Mouse (Mus musculus) heart, embryonic 16.5 days (tissue): ENCODE measurements around the gene Islr2. TPM values are rescaled to one million over a fixed set of nuclear protein-coding genes. Genes with fewer than 3 reads are reported as not detected.

Experiments
- ATAC-seq: fragments of 200-750 bp; cut with Nextera tagmentation; replicated peaks from 2 replicates; pipeline ENCODE4 v1.8.0; 2017; ENCODE audit warnings: moderate number of reproducible peaks; ENCODE audit not compliant: insufficient read depth, low FRiP score; ENCODE audit errors: extremely low read depth
- H3K27ac ChIP-seq: fragments of 300-500 bp; sonication (generic); 2 replicates; pipeline ENCODE4 v1.5.1; 2014; ENCODE audit warnings: mild to moderate bottlenecking, low read length, control low read depth, moderate library complexity
- H3K27me3 ChIP-seq: fragments of 300-500 bp; sonication (generic); 2 replicates; pipeline ENCODE4 v1.6.1; 2014; ENCODE audit warnings: low read length, mixed read lengths; ENCODE audit not compliant: control insufficient read depth, insufficient read depth
- H3K36me3 ChIP-seq: fragments of 300-500 bp; sonication (generic); 2 replicates; pipeline ENCODE4 v1.6.1; 2014; ENCODE audit not compliant: control insufficient read depth, insufficient read depth
- H3K4me1 ChIP-seq: fragments of 300-500 bp; sonication (generic); 2 replicates; pipeline ENCODE4 v1.6.1; 2014; ENCODE audit warnings: low read length, mixed read lengths; ENCODE audit not compliant: control insufficient read depth, insufficient read depth
- H3K4me2 ChIP-seq: fragments of 300-500 bp; sonication (generic); 2 replicates; pipeline ENCODE4 v1.6.1; 2014; ENCODE audit warnings: low read depth, mild to moderate bottlenecking, control low read depth, low read length
- H3K4me3 ChIP-seq: fragments of 300-500 bp; sonication (generic); 2 replicates; pipeline ENCODE4 v1.5.1; 2014; ENCODE audit warnings: mild to moderate bottlenecking, control low read depth, low read length
- H3K9ac ChIP-seq: fragments of 300-500 bp; sonication (generic); 2 replicates; pipeline ENCODE4 v1.6.1; 2014; ENCODE audit warnings: low read length, control low read depth
- H3K9me3 ChIP-seq: fragments of 300-500 bp; sonication (generic); replicated peaks from 2 replicates; pipeline ENCODE4 v1.6.1; 2016; ENCODE audit warnings: low read length; ENCODE audit not compliant: control insufficient read depth
- WGBS: fragments of 180-500 bp; shearing (Covaris S2); extraction: QIAGEN DNeasy Blood & Tissue Kit; methylation state at CpG from one replicate; pipeline ENCODE4 v1.1.7; 2014; 5-methylcytosine and 5-hydroxymethylcytosine counted together
- microRNA-seq: library from miRNA; unstranded; fragments of <30 nt; microRNA quantifications from one replicate; pipeline ENCODE4, GENCODE M21; 2017
- polyA plus RNA-seq: library from polyadenylated mRNA; unstranded; fragments of >200 nt; fragmentation: Nextera tagmentation; extraction: Ambion mirVana; gene quantifications from 2 replicates; pipeline ENCODE4 v1.2.1, GENCODE M21; 2015

Islr2 gene
- polyA plus RNA-seq, 1 experiment from 2014 or later = 0.22 TPM

- peaks cover 12% of the 10 kb centered on the region for H3K4me1 ChIP-seq
- no peaks in the 10 kb centered on the region for H3K9me3 ChIP-seq
- 70% methylated on average over 4 of the region's 4 CpGs for WGBS
- no peak for ATAC-seq
- H3K36me3 ChIP-seq = no peaks in the 10 kb centered on the region
- no peak overlapping the region for H3K27ac ChIP-seq
- H3K4me3 ChIP-seq = no peak overlapping the region
- peaks cover 4% of the 10 kb centered on the region for H3K27me3 ChIP-seq
- no peak overlapping the region for H3K4me2 ChIP-seq
- no peak overlapping the region for H3K9ac ChIP-seq
Observed at GRCm38 (mm10) chr9:58150733-58151361, 53.3 kb downstream of the Islr2 start.

GRCm38 (mm10) chr9:58148806-58149205 lies 55.3 kb downstream of the Islr2 start:
- Histone ChIP-seq H3K36me3 (no peaks in the 10 kb centered on the region), H3K4me3 (no peak overlapping the region), H3K9ac (no peak overlapping the region), H3K27me3 (peaks cover 4% of the 10 kb centered on the region), H3K9me3 (no peaks in the 10 kb centered on the region), H3K27ac (no peak overlapping the region), H3K4me1 (no peaks in the 10 kb centered on the region), H3K4me2 (no peak overlapping the region)
- WGBS = 43% methylated on average over 2 of the region's 2 CpGs
- ATAC-seq = no peak

Small RNA genes within 50 kb of the gene (microRNA-seq; reads per million reads assigned to microRNA genes)
- not detected for gene Mir6385

Other genes with a start within 250 kb of the Islr2 start
- gene Cyp11a1, start 197.9 kb downstream of the Islr2 start, polyA plus RNA-seq = 0.32 and 0.33 TPM in 2 replicates
- gene Stra6, start 140.5 kb downstream of the Islr2 start, polyA plus RNA-seq = 0.30 and 0.89 TPM in 2 replicates
- 0.20 and 0.24 TPM in 2 replicates for gene Ccdc33, start 85.5 kb downstream of the Islr2 start, polyA plus RNA-seq
- 27.5 and 27.7 TPM in 2 replicates for gene Islr, start within 50 bp of the Islr2 start, polyA plus RNA-seq
- gene Pml, start 45.5 kb upstream of the Islr2 start, polyA plus RNA-seq = 11.7 and 13.8 TPM in 2 replicates
- 28.2 and 28.3 TPM in 2 replicates for gene Stoml1, start 48.8 kb upstream of the Islr2 start, polyA plus RNA-seq
- gene Loxl1, start 108.9 kb upstream of the Islr2 start, polyA plus RNA-seq = 47.0 and 48.6 TPM in 2 replicates
- not detected in 2 replicates for gene Tbc1d21, start 166.1 kb upstream of the Islr2 start, polyA plus RNA-seq